Mouse (Mus musculus) thymus, adult 2 months (tissue): ENCODE data around the gene Slc25a13.

Source experiments
- CTCF ChIP-seq: fragments of 200-500 bp; IDR thresholded peaks from 2 replicates; pipeline ENCODE4 v1.5.1; 2012; ENCODE audit warnings: mild to moderate bottlenecking, control low read depth, low read length, moderate library complexity, borderline replicate concordance; ENCODE audit not compliant: control insufficient read depth, poor library complexity, insufficient read depth; ENCODE audit errors: extremely low read depth
- POLR2A ChIP-seq: fragments of 200-500 bp; IDR thresholded peaks from 2 replicates; pipeline ENCODE4 v1.6.1; 2012; ENCODE audit warnings: mild to moderate bottlenecking, low read length, control low read depth, moderate library complexity; ENCODE audit not compliant: control insufficient read depth, poor library complexity, insufficient read depth; ENCODE audit errors: extremely low read depth

DNA sequence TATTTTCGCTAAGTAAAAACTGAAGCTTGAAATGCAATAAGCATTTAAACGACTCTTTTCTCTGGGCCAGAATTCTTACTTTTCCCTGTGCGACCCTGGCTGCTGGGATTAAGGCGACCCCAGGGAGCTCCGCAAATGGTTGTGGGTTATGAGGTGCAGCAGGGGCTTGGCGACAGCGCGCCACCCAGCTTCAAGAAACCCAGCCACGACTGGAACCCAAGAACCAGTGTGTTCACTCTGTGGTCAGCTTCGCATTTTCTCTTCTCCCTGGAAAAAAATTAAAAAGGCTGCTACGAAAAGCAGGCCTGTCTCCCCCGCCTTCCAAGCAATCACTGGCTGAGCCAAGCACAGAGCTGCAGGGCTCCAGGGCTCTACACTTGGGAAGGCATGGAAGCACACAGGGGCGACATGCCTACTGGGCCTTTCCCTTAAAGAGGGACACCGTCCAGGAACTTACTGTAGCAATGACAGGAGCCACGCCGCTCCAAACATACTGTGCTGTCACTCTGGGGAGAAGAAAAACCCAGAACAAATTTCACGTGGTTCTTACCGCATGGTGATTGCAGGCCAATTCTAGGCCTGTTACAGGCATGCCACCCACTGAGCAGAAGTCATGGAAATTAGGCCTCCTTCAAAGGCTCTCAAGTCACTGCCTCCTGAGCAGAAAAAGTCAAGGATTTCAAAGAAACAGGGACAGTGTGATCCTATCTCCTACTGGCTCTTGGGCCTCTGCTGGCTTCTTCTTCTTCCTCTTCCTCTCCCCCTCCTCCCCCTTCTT lies 178.0 kb downstream of the Slc25a13 start:
- TF ChIP-seq CTCF (no peak), POLR2A (no peak)
